Mouse (Mus musculus) MEL-GATA-1-ER (cell line): Measurements from ENCODE around the gene Gm2042.
A peak's percentile ranks its signal among the peaks of the same experiment; 100 is the strongest.
"Not testable (repeated sequence)": the region's sequence is repeated elsewhere in the genome, so short reads cannot be mapped to it uniquely, and the experiment has no call there.

Experiments
- DNase-seq: peaks from one replicate; pipeline ENCODE4 v3.0.0-alpha.2; 2012; ENCODE audit warnings: low read depth; ENCODE audit errors: extremely low read depth

The Gm2042 gene

DNA sequence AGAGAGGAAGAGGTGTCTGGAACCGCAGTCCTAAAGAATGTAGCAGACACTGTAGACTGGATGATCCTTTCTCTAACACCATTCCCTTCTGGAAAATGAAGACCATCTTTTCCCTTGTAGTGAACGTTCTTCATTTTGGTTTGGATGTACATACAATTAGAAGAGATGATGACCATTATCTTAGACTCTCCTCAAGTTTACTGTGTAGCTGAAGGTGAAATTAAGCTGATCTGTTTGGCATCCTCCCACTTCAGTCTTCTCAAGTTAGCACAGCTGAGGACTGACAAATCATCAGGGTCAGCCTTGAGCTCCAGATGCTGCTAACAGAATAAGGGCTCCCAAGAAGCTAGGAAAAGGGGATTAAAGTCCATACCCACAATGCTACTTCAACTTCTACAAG lies at the start of gene Gm2042:
Gm2042 (plus strand) TSS at position 301 of the 400 bp plus-strand sequence.
- not testable (repeated sequence) for DNase-seq

GRCm38 (mm10) chr12:87919721-87920120 lies 34.2 kb upstream of the Gm2042 start, which contains the start of gene Gm2035:
TSS of gene Gm2035 (minus strand) at chr12:87919857.
- peak; percentile 82 for DNase-seq

DNA sequence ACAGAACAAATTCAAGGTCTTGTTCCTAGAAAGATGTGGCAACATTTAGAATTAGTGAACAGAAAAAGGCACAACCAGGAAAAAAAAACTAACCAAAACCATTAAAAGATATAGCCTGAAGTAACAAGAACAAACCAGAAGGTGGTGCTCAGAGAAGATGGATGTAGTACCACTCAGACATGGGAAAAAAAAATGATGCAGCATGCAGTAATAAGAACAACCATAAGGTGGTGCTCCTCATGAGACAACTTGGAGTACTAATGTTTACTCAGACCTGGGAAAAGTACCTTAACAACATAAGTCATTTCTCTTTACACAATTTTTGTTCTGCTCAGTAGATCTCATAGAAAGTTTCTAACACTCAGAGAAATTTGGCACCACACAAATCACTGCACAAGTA lies 30.1 kb downstream of the Gm2042 start:
- not testable (repeated sequence) for DNase-seq

DNA sequence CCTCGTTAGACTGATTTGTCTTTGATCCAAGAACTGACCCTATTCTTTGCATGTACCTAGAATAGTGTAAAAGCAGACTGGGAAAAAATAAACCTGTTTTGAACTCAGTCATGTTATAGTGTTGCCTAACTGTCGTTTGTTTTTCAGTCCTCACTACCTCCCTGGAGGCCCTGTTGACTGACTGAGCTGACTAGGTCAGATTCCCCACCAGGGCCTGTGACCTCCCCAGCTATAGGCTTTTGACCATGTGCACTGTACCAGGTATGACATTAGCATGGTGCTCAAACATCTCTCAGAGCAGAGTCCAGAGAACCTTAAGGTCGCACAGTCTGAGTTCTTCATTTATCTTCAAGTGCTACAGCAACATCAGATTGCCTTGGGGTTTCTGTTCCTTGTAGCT lies 50.2 kb downstream of the Gm2042 start:
- not testable (repeated sequence) for DNase-seq
